Mouse (Mus musculus) testis, adult 2 months (tissue): ENCODE data around the gene March1.

Experiments
- CTCF ChIP-seq: fragments of 200-500 bp; IDR thresholded peaks from 2 replicates; pipeline ENCODE4 v1.5.1; 2012; ENCODE audit warnings: low read depth, mild to moderate bottlenecking, inconsistent platforms, low read length, moderate library complexity; ENCODE audit not compliant: control insufficient read depth, insufficient read depth, insufficient replicate concordance
- POLR2A ChIP-seq: fragments of 200-500 bp; IDR thresholded peaks from 2 replicates; pipeline ENCODE4 v1.6.1; 2012; ENCODE audit warnings: low read depth, mild to moderate bottlenecking, inconsistent platforms, low read length, moderate library complexity; ENCODE audit not compliant: control insufficient read depth

GRCm38 (mm10) chr8:65922294-65923019, 304.8 kb downstream of the March1 start:
- TF ChIP-seq POLR2A, result no peak
- no peak for TF ChIP-seq CTCF
